Mouse (Mus musculus) MEL (cell line): ENCODE results near the gene Cmklr1.

Experiments
- CTCF ChIP-seq, 3 experiments: IDR thresholded peaks in 2 of 3; conservative IDR thresholded peaks in 1 of 3; 2 replicates each; pipeline ENCODE4 v1.5.1; 2011 to 2012; ENCODE audit warnings: low read length in 3 of 3, low read depth in 2 of 3, mild to moderate bottlenecking in 2 of 3, improper control_type of control experiment in 1 of 3, inconsistent platforms in 1 of 3, mixed read lengths in 1 of 3, moderate library complexity in 1 of 3; ENCODE audit not compliant: control insufficient read depth in 1 of 3, insufficient read depth in 1 of 3, poor library complexity in 1 of 3, severe bottlenecking in 1 of 3
- E2F4 ChIP-seq: IDR thresholded peaks from 2 replicates; pipeline ENCODE4 v1.6.1; 2011; ENCODE audit warnings: low read depth, low read length, improper control_type of control experiment, borderline replicate concordance
- EP300 ChIP-seq, 2 experiments: IDR thresholded peaks; 2 replicates each; pipeline ENCODE4 v1.6.1; 2011; ENCODE audit warnings: improper control_type of control experiment in 2 of 2, low read length in 2 of 2, low read depth in 1 of 2, mild to moderate bottlenecking in 1 of 2
- GABPA ChIP-seq: IDR thresholded peaks from 2 replicates; pipeline ENCODE4 v1.6.1; 2012; ENCODE audit warnings: low read depth, mild to moderate bottlenecking, inconsistent platforms, low read length, improper control_type of control experiment, moderate library complexity
- GATA1 ChIP-seq: IDR thresholded peaks from 2 replicates; pipeline ENCODE4 v1.6.1; 2011; ENCODE audit warnings: low read depth, low read length, improper control_type of control experiment
- MAX ChIP-seq: IDR thresholded peaks from 2 replicates; pipeline ENCODE4 v1.6.1; 2011; ENCODE audit warnings: low read length, improper control_type of control experiment
- POLR2A ChIP-seq, 2 experiments: IDR thresholded peaks; 2 replicates each; pipeline ENCODE4 v1.6.1; 2011 to 2012; ENCODE audit warnings: low read length in 2 of 2, mild to moderate bottlenecking in 2 of 2, control low read depth in 1 of 2, improper control_type of control experiment in 1 of 2, low read depth in 1 of 2, moderate library complexity in 1 of 2; ENCODE audit not compliant: control insufficient read depth in 1 of 2, insufficient read depth in 1 of 2, poor library complexity in 1 of 2
- USF1 ChIP-seq: IDR thresholded peaks from 2 replicates; pipeline ENCODE4 v1.6.1; 2014; ENCODE audit warnings: low read depth, mild to moderate bottlenecking, inconsistent platforms, low read length, improper control_type of control experiment, moderate library complexity
- ZMIZ1 ChIP-seq: IDR thresholded peaks from 2 replicates; pipeline ENCODE4 v1.6.1; 2012; ENCODE audit warnings: low read depth, mild to moderate bottlenecking, inconsistent platforms, low read length, improper control_type of control experiment, moderate library complexity

DNA sequence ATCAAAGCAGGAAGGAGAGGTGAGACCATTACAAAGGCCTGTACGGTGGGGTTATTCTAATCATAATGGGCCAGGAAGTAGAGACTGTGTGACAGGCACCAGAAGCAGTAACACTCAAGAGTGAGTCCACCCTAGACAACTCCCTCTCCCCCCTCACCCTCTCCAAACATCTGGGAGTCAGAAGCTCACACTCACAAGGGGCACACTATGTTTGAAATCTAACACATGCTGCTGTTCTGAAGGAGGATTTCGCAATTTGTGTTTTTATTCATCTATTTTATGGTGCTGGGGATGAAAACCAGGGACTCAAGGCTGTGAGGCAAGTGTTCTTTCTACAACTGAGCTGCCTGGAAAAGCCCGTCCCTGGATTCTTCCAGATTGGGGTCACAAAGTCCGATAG lies 45.5 kb downstream of the Cmklr1 start:
- TF ChIP-seq MAX (no peak), EP300 (IDR thresholded peaks at IDR 0.05; ENCODE audit: low read depth in 1 of 2, low read length in 2 of 2) (no peak), E2F4 (no peak), POLR2A (IDR thresholded peaks at IDR 0.05; ENCODE audit: control insufficient read depth in 1 of 2, insufficient read depth in 1 of 2, low read depth in 1 of 2, low read length in 2 of 2, poor library complexity in 1 of 2) (no peak), CTCF (IDR thresholded peaks at IDR 0.05 in 2 of 3, conservative IDR thresholded peaks at IDR 0.05 in 1 of 3; ENCODE audit: control insufficient read depth in 1 of 3, insufficient read depth in 1 of 3, low read depth in 2 of 3, low read length in 3 of 3, poor library complexity in 1 of 3, severe bottlenecking in 1 of 3) (no peak), USF1 (no peak), GATA1 (no peak), ZMIZ1 (no peak), GABPA (no peak)
